Mouse (Mus musculus) ovary, postnatal 10 days (tissue): Measurements from ENCODE around the gene Fh1.

Experiments used
- DNase-seq: peaks from one replicate; pipeline ENCODE4 v3.0.0; 2022; ENCODE audit warnings: low spot score

Gene Fh1

DNA sequence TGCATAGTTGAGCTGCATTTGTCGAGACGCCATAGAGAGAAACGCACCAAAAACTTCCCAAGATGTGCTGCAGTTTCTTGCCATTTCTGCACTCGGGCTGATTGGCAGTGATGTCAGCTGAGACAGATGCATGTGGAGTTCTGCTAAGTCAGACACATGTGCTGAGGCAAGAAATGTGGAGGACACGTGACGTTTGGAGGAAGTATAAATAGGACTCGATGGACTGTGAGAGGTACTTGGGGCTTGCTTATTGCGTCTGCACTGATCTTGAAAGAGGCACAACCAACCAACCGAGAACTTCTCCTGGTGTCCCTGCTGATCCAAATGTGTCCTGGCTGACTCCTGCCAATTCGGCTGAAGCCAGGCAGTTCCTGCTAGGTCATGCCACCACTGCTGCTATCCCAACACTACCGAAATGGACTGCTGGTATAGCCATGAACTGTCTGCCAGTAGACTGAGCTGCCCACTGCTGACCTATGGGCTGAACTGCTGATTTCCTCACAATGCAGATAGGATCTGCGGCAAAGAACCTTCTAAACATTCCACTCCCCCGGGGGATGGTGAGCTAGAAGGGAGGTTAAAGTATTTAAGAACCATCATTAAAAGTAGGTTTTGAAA, 5.5 kb downstream of the Fh1 start, which contains the start of gene Kmo:
Gene Kmo, plus strand, starts transcription at position 568 of the 618 bp plus-strand sequence.
- DNase-seq: no peak

DNA sequence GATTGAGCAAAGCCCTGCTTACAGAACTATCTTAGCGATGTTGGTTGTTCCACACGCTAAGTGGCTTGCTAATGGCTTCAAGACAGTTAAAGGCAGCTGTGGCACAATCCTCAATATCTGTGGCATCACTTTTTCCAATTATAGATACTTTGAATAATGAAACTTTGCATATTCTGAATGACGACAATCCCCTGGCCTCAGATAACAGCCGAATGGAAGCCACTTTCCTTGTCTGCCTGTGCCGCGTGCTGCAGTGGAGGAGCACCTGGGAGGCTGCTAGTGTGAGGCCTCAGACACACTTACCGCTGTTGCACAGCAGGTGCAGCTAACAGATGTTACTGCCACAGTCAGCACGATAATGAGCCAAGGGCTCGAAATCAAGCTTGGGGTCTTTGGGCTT, 10.4 kb downstream of the Fh1 start:
- no peak for DNase-seq

GRCm38 (mm10) chr1:175608708-175609107, 16.7 kb downstream of the Fh1 start:
- DNase-seq: no peak

DNA sequence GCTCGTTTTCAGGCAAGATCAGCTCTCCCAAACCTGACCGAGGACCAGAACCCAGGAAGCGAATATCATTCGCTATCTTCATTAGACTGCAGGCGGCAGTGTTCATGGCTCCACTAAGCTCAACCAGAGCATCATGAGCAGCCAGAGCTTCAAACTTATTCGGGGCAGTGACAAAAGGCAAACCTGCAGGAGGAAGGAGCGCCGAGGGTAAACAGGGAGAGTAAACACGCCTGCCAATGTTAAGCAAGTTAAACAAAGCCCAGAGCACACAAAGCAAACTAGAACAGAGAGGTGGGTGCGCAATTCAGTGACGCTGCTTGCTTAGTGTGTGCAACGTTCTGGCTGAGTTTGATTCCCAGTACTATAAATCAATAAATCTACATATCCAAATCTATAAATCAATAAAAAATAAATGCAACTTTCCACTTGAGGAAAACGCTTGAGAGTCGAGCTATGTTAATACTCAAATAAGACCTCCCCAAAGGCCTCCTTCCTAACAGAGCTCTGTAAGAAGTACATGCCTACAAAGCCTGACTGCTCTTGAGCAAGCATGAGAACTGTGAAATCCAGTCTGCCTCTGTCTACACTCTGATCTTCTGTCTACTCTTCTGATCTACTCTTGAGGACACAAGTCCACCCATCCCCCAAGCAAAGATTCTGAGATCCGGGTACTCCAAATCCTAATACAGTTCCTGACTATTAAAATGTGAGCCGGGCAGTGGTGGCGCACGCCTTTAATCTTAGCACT, 17.4 kb downstream of the Fh1 start:
- DNase-seq: no peak

GRCm38 (mm10) chr1:175607308-175607707, 18.1 kb downstream of the Fh1 start:
- DNase-seq: no peak

GRCm38 (mm10) chr1:175603390-175603789, 22.0 kb downstream of the Fh1 start:
- DNase-seq: no peak

- no peak for DNase-seq
Measured at GRCm38 (mm10) chr1:175602231-175602630, 23.2 kb downstream of the Fh1 start.

GRCm38 (mm10) chr1:175592832-175593231, 32.6 kb downstream of the Fh1 start:
- DNase-seq: no peak

GRCm38 (mm10) chr1:175586656-175587055, 38.8 kb downstream of the Fh1 start:
- DNase-seq: no peak

DNA sequence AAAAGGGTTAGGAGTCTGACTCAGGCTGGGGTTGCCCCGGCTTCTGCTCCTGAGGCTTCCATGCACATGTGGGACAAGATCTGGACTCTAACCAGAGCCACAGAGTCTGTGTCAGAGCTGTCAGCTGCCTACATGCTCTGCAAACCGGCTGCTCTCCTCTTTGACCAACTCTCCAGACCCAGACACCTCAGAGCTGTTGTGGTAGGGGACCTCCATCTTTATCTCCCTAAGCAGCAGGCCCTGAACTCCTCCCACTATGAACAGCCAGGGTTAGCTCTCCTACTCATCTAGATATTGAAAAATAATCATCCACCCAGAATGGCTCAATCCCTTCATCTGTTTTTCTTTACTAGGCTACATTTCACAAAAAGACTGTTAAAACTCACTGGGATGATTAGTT, 40.2 kb downstream of the Fh1 start:
- no peak for DNase-seq

GRCm38 (mm10) chr1:175582799-175583198, 42.6 kb downstream of the Fh1 start:
- DNase-seq: no peak

DNA sequence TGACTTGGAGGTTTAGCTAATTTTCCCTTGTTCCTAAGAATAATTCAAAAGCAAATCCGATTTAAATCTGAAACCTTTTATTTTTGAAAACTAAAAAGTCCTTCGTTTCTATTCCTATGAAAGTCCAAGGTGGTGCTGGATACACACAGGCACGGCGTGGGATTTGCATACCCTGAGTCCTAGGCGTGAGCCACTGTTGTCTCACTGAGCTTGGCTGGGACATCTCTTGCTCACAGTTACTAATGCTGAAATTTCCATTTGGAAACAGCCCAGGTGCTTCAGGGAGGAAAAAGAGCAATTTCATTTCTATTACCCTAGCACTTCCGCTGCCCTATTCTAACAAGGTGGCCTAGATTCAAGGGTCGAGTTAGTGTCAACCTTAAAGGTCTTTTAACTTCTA, 45.1 kb downstream of the Fh1 start:
- no peak for DNase-seq

DNA sequence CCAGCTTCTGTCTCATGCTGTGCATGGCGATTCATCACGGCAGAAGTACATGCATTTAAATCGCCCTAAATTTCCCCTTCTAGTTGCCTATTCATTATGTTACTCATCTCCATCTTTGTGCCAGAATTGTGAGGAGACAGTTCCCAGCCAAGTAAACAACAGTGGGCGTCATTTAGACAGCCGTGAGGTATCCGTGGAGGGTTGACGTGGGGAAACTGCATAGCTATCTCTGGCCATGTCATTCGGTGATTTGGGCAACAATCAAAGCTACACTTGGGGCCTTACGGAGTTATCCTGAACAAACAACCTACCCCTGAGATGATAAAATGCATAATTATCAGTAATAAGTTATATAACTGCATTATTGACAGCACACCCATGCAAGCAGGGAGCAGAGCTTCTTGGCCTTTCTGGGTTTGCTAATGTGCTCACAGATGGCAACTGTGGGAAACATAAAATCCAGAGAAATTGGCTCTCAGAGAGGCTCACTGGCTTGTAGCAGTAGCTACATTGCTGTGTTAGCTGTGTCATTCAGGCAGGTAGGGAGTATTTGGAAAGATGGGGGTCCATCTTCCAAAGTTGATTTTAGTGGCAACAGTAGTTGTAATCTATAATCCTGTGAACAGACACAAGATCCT, 45.7 kb downstream of the Fh1 start:
- DNase-seq: no peak

- no peak for DNase-seq
Measured at GRCm38 (mm10) chr1:175578425-175579096, 46.9 kb downstream of the Fh1 start.

GRCm38 (mm10) chr1:175574129-175574528, 51.3 kb downstream of the Fh1 start:
- DNase-seq: no peak

- no peak for DNase-seq
Measured at GRCm38 (mm10) chr1:175565579-175566103, 59.8 kb downstream of the Fh1 start.

DNA sequence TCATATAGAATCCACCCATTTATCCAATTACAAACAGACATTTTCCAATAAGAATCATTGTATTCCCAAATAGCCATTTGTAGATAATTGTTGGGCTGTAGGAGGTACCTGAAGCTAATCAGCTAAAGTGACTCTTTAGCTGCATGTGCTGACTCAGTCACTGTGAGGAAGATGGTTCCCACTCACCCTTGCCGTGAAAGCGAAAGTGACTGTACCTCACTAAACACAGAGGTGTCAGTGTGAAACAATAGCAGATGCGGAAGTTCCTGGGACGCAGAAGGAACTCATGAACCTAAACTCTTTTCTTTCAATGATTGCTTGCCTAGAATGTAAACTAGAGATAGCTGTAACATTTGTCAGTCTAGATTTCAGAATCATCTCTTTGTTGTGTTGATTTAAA, 61.1 kb downstream of the Fh1 start:
- no peak for DNase-seq

GRCm38 (mm10) chr1:175562379-175562778, 63.1 kb downstream of the Fh1 start:
- no peak for DNase-seq

DNA sequence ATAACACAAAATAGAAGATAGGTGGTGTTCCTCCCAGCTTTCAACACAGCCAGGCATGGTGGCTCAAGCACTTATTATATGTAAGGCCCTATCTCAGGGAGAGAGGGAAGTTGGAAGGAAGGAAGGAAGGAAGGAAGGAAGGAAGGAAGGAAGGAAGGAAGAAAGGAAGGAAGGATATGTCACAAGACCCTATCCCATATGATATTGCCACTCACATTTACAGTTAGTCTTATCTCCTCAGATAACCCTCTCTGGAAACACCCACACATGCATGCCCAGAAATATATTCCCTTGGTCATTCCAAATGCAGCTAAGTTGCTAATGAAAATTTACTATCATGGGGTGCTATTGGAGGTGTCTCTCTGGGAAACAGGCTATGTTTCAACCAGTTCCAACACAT, 63.6 kb downstream of the Fh1 start:
- DNase-seq: no peak

DNA sequence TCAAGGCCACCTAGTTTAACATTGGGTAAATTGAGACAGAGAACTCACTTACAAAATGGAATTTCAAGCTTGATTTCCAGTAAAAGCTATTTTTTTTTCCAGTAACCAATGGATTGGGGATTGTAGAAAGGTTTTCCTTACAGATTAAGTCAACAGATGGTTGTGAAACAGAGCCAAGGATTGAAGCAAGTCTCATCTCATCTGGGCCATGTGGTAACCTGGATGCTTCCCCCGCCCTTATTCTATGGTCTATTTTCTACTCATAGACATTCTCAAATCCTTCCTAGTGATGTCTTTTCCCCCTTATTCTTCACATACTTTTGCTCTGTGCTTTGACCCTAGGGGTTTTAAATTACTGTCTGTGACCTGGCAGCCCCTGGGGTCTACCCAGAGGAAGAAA, 70.8 kb downstream of the Fh1 start:
- DNase-seq: no peak

- no peak for DNase-seq
Measured at GRCm38 (mm10) chr1:175552474-175552873, 73.0 kb downstream of the Fh1 start.

- DNase-seq: no peak
Measured at GRCm38 (mm10) chr1:175550586-175550985, 74.8 kb downstream of the Fh1 start.
